Mouse (Mus musculus) granulocyte monocyte progenitor cell, adult 5-6 weeks (primary cell): ENCODE results near the gene Gm6904. TPM values are rescaled to one million over a fixed set of nuclear protein-coding genes. Genes with fewer than 3 reads are reported as not detected.
"Not testable (repeated sequence)": the region's sequence is repeated elsewhere in the genome, so short reads cannot be mapped to it uniquely, and the experiment has no call there.

Experiments used
- ATAC-seq: replicated peaks from 2 replicates; pipeline ENCODE4 v1.8.0; 2016; ENCODE audit warnings: mild to moderate bottlenecking, moderate TSS enrichment, inconsistent platforms; ENCODE audit not compliant: poor library complexity, severe bottlenecking
- total RNA-seq, 2 experiments: library from RNA; stranded (forward) in 1 of 2; stranded (reverse) in 1 of 2; fragments of 200-712, 200-1000 nt in 1 of 2; fragments of >200 nt in 1 of 2; fragmentation: Nextera tagmentation in 1 of 2; gene quantifications; 2 replicates each; pipeline ENCODE4 v1.2.3; 2014 to 2017

Gm6904 gene
- total RNA-seq (2014; fragmentation: Nextera tagmentation) (not detected in 2 replicates), total RNA-seq (2017) (not detected in 2 replicates)

DNA sequence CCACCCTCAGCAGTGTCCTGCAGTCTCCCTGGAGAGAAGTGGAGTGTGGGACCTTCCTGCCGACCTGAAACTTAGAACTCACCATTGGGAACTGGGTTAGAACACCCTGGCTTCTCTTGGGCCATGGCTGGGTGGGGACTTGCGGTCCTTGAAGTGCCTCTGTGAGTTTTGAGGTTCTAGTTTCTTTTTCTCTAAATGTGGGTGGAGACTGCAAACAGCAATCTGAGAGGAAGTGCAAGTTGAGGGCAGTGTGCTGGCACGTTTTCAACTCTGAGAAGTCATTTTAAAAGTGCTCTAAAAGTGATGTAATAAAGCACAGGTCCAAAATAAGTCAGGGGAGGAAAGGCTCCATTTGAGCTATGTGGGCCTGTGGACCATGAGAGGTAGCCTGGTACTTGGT lies at the start of gene Gm6904:
Gene Gm6904, minus strand, starts transcription at position 161 of the 400 bp plus-strand sequence.
- peak; percentile 98 for ATAC-seq

GRCm38 (mm10) chr14:59297391-59297790 lies 37.4 kb upstream of the Gm6904 start, which contains the start of gene Phf11a:
Phf11a (minus strand) TSS chr14:59297522.
- ATAC-seq, result peak; percentile 91

DNA sequence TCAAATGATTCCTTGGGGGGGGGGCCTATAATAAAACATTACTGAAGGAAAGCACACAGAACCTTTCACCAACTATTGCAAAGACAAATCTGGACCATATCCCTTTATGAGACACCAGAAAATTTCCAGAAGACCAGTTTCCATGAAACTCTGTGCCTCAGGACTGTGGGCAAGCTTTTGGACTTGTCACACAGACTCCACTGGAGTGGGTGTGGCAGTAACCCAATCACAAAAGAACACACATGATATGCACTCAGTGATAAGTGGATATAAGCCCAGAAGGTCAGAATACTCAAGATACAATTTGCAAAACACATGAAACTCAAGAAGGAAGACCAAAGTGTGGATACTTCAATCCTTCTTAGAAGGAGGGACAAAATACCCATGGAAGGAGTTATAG lies 31.8 kb upstream of the Gm6904 start:
- ATAC-seq, result not testable (repeated sequence)

- not testable (repeated sequence) for ATAC-seq
Observed at GRCm38 (mm10) chr14:59274961-59275360, 14.9 kb upstream of the Gm6904 start.

DNA sequence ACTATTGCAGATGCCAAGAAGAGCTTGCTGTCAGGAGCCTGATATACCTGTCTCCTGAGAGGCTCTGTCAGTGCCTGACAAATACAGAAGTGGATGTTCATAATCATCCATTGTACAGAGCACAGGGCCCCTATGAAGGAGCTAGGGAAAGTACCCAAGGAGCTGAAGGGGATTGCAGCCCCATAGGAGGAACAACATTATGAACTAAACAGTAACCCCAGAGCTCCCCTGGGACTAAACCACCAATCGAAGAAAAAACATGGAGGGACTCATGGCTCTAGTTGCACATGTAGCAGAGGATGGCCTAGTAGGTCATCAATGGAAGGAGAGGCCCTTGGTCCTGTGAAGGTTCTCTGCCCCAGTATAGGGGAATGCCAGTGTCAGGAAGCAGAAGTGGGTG lies 4.2 kb downstream of the Gm6904 start:
- ATAC-seq, result not testable (repeated sequence)

- ATAC-seq, result not testable (repeated sequence)
Observed at GRCm38 (mm10) chr14:59250350-59250749, 9.7 kb downstream of the Gm6904 start.

GRCm38 (mm10) chr14:59233635-59234034 lies 26.4 kb downstream of the Gm6904 start:
- no peak for ATAC-seq

- no peak for ATAC-seq
Observed at GRCm38 (mm10) chr14:59232003-59232402, 28.0 kb downstream of the Gm6904 start.

DNA sequence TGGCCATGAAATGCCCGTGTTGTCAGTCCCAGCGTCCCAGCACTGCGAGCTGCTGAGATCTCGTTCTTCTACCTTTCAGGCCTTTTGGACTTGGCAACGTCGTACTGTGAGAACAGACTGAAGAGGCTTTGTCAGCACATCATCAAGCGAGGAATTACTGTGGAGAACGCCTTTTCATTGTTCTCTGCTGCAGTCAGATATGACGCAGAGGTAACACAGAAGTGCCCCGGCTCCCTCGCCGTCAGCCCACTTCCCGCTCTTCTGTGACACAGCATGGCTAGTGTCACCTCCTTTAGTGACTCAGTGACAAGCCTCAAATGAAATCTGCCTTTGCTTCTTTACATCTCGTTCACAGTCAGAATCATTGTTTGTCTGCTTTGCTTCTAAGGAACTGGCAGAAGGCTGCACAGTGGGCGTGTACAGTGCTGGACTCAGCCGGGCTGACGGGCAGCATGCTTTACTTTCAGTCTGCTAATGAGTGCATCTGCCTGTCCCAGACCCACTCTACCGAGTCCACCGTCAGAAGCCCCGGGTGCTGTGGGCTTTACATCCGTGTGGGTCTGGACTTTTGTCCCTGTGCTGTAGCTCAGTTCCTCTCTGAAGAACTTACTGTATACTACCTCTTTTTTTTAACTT lies 29.6 kb downstream of the Gm6904 start:
- no peak for ATAC-seq

DNA sequence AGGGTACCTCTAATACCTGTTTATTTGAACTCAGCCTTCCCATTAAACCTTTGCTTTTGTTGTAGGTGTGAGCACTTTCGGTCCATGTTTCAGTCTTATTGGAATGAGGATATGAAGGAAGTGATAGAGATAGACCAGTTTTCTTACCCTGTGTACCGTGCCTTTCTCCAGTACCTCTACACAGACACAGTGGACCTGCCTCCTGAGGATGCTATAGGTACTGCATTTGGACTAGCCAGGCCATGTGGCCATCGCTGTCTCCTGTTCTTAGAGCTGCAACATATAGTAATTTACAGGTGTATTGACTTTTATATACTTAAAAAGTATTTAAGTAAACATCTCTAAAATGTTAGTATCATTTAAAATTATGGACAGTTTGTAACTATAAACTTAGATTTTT lies 30.2 kb downstream of the Gm6904 start:
- no peak for ATAC-seq

DNA sequence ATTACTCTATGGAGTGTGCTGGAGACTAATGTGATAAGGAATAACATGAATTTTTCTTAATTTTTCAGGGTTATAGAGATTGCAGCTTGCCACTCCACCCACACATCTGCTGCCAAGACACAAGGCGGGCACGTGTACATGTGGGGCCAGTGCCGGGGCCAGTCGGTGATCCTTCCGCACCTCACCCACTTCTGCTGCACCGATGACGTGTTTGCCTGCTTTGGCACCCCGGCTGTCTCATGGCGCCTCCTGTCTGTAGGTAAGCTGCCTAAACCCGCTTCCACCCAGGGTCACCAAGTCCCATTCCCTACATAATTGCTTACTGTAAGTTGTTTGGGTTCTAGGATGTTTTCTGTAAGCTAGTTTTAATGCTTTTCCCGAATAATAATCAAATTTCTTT lies 33.8 kb downstream of the Gm6904 start:
- no peak for ATAC-seq

- ATAC-seq, result no peak
Observed at GRCm38 (mm10) chr14:59219241-59219640, 40.8 kb downstream of the Gm6904 start.

- no peak for ATAC-seq
Observed at GRCm38 (mm10) chr14:59209816-59210215, 50.2 kb downstream of the Gm6904 start.

DNA sequence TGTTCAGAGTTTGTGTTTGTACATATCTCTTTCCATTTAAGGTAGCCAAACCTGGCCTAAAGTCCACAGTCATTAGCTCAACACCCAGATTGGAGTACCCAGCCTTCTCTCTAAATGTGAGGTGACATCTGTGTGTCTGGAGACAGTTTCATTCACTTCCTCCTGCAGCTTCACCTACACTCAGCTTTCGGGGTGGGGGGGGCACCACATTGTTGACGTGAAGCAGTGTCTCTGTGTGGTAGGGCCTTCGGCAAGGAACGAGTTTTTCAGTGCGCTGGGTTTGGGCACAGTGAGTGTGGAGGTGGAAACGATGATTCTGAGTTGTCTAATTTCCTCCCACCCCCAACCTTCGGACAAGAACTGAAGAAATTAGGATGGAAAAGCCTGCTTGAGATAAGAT lies 51.0 kb downstream of the Gm6904 start:
- no peak for ATAC-seq

DNA sequence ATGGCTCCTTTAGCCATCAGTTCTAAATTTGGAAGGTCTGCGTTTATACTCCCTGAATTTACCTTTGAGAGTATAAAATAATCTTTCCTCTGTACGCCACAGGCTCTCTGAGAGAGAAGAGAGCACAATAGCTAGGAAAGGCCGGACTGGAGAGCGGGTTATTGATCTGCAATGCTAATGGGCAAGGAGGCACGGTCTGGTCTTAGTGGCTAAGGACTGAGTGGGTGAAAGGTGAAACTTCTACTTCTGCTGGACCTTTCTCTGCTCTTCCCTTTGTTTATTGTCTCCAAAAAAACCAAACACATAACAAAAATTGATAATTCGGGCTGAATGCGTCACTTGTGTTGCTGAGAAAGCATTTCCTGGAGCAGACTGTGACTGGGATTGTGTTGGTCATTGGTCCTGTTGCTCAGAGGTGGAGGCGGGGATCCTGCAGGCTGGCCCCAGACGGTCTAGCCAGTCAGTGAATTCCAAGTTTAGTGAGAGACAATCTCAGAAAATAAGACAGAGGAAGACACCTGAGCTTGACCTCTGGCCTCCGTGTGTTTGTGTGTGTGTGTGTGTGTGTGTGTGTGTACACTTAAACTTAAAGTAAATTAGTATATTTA lies 53.9 kb downstream of the Gm6904 start:
- no peak for ATAC-seq

GRCm38 (mm10) chr14:59205461-59205860 lies 54.6 kb downstream of the Gm6904 start:
- ATAC-seq, result no peak

- ATAC-seq, result peak; percentile 6; the same call in 1 of the 2 replicates
Observed at GRCm38 (mm10) chr14:59201604-59202215, 58.3 kb downstream of the Gm6904 start.

DNA sequence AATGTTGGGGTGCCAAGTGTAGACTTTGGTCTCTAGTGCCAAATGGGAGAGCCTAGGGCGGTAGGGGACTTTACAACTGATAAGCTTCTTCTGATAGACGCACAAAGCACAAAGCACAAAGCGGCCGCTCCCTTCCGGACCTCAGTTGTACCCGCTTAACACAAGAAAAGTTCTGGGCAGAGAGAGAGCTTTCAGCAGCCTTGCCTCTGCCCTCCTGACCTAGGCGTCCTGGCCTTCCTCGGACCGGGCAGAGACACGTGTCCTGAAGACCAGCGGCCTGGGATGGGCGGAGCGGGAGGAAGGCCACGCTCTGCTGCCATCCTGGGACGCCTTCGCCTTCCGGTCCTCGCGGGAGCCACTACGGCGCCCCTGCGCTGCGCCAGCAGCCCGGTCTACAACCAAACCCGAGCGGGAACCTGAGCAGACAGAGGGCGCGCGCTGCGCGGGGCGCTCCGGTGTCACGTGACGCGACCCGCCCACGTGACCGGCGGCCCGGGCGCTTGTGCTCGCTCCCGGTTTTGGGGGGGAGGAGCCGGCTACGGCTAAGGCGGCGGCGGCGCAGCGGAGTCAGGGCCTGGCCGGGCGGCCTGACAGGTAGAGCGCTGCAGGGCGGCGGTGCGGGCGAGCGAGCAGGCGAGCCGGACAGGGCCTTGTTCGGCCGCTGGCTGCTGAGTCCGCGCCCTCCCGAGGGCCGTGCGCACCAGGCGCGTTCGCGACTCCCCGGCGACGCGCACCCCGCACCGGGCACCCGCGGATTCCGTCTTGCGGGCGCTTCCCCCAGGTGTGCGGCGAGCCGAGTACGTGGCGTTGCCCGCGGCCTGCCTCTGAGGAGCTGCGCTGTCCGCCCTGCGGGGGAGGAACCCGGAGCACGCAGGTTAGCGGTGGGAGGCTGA lies 59.1 kb downstream of the Gm6904 start, which contains the start of gene Rcbtb1:
Gene Rcbtb1, plus strand, starts transcription at position 499 of the 893 bp plus-strand sequence.
- ATAC-seq, result peak; percentile 94
